Mouse (Mus musculus) mouse embryonic stem cell (cell line): ENCODE results near the gene Ddx50.

Source experiments
- in situ Hi-C, 2 experiments: fragments of 300-500 bp; cut with MboI; formaldehyde crosslinking; loops; 1 replicate in 1 of 2; 3 replicates in 1 of 2; pipeline ENCODE4 v1.14.3; 2019 to 2020; ENCODE audit warnings: low sequenced_read_pairs in 2 of 2, low pct_unique_long_range_greater_than_20kb in 1 of 2, mixed read lengths in 1 of 2; ENCODE audit not compliant: unreplicated experiment in 1 of 2

Ddx50 gene

DNA sequence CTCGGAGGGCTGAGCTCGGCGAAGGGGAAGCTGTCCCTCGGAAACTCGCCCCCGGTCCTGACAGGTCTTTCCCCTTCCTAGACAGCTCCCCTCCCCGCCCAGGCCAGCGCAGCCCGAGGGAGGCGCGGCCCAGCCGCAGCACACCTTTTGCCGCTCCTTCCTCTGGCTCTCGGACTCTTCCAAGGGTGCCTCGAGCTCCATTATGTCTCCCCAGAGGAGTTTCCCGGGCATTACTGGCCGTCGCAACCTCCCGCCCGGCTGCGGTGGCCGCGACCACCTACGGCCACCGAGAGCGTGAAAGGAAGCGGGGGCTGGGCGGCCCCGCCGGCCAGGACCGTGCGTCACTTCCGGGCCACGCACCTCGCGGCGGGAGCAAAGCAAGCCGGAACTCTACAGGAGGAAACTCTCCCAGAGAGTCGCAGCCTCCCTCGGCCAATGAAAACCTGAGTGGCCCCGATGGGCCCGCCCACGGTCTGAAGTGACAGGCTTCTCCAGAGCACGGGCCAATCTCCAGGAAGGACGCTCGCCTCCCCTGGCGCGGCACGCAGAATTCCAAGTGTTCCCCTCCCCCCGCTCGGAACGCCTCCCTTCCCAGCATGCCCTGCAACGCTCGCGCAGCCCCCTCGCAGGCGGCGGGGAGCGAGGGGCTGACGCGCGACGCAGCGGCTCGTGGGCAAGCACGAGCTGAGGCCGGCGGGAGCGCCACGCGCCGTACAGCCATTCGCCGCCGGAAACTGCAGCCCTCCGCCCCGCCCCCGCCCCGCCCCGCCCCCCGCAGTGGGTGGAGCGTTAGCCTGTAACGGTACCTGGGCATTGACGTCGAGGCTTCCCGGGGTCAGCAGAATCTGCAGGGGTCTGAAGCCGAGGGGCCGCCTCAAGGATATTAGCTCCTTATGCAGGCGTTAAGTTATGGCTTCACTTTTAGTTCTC lies at the start of gene Ddx50:
Gene Ddx50, minus strand, starts transcription at position 338 of the 930 bp plus-strand sequence.
- in situ Hi-C loops, result no loop called here

DNA sequence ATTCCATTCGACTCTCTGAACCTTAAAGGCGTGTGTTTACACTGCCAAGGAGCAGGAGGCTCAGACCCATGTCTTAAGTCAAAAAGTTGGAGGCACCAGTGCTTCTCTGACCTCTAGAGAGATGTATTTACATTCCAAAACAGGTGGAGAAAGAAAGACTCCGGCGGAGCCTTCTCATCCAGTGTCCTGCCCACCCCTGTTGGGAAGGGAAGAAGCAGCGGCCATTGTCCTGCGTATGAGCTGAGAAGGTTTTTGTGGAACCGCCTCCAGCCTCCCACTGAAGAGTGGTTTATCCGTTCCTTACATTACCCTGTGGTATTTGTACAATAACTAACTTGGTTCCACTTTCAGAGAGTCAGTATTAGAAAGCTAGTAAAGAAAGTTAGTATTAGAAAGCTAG lies 41.8 kb upstream of the Ddx50 start:
- in situ Hi-C loops, result no loop called here

DNA sequence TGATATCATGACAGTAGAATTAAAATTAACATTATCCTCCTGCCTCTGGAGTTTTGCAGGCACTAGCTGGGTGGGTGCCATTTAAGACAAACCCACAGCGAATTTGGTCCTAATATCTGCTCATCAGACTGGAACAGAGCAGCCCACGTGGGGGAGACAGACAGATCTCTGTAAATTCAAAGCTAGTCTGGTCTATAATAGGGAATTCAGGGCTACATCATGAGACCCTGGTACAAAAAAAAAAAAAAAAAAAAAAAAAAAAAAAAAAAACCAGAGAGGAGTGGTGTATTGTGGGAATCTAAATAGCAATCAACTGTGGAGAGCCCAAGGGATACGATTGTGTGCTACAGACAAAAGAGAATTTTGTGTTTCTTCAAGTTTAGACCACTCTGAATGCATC lies 41.2 kb upstream of the Ddx50 start:
- in situ Hi-C loops, result no loop called here

DNA sequence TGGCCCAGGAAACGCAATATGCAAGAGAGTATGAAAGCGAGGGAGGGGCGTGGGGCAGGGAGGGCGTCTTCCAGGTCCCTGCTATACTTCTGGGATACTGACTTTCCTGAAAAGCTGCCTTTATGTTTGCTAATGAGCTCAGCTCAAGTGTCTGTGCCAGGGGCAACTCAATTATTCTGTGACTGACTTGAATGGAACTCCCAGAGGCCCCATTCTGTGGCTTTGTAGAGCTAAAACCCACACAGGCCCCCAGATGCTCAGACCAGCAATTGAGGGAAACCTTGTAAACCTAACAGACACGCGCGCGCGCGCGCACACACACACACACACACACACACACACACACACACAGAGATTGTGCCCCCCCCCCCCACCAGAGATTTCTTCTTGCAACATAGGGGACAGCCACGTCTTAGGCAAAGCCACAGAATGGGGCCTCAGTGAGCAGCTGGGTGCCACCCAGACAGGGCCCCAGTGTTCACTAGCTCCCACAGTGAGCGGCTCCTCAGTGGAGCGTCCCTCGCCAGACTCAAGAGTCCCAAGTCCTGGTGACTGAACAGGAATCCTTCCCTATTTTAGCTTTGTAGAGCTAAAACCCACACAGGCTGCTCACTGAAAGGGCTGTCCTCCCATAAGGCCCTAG lies 36.1 kb upstream of the Ddx50 start:
- in situ Hi-C loops, result no loop called here

DNA sequence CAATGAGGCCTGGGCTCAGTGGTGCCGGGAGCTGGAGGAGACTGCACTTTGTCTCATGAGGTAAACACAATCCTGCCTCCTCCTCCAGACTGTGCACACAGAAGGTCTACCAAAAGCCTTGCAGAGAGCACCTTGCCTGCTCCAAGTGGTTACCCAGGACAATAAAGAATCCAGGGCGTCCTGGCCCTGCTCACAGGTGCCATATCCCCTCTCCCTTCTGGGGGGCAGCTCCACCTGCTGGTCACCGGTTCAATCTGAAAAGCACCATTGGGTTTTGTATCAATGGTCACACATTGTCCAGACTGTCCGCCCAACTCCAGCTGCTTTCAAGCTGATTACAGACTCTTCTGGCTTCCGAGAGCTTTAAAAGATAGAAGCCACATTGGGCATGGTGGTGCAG lies 32.0 kb upstream of the Ddx50 start:
- in situ Hi-C loops, result no loop called here

DNA sequence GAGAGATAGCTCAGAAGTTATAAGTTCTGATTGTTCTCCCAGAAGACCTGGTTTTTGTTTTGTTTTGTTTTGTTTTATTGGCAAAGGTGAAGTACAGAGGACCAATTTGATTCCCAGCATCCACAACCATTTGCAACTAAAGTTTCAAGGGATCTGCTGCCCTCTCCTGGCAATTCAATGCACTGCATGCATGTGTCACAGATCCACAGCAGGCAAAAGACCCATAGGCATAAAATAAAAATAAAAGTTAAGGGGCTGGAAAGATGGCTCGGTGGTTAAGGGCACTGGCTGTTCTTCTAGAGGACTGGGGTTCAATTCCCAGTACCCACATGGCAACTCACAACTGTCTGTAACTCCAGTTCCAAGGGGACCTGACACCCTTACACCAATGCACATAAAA lies 28.8 kb upstream of the Ddx50 start:
- in situ Hi-C loops, result no loop called here

DNA sequence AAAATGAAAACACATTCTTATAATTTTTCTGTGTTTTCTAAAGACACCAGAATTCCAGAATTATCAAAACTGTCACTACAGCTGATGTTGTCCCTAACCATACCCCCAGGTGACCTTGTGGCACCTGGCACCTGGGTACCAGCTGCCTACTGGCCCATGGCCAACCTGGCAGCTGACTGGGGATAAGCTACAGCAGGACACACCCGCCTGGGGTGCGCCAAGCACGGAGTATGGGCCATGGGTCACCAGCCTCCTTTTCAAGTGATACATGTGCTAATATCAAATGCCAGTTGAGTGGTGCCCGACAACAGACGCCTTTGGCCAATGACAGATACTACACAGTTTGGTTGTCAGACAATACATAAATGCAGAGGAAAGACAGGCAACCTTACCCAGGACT lies 26.3 kb upstream of the Ddx50 start:
- in situ Hi-C loops, result no loop called here

DNA sequence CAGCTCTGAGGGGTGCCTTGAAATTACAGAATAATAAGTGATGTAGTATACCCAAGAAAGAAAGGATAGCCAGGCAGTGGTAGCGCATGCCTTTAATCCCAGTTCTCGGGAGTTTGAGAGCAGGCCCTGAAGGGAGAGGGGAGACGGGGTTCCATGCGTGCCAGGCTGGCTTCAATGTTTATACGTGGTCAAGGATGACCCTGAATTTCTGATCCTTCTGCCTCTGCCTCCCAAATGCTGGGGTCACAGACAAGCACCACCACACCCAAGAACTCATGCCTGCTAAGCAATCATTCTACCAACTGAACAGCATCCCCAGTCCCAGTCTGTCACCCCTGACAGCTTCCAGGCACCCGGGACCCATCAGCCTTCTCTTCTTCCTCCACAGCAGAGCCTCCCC lies 25.2 kb upstream of the Ddx50 start:
- in situ Hi-C loops, result no loop called here

DNA sequence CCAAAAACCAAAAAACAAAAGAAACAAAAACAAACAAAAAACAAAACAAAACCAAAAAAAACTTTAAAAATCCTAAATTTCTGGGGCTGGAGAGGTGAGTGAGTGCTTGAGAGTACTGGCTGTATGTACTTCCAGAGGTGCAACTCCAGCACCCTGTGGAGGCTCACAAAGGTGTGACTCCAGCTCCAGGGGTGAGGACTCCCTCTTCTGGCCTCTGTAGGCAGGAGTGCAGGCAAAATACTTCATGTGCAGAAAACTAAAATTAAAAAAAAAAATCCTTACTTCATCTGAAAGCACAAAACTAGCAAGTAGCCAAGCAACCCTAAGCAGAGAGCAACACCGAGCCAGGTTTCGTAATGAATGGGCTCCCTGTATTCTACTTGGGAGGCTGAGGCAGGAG lies 21.3 kb upstream of the Ddx50 start:
- in situ Hi-C loops, result no loop called here

DNA sequence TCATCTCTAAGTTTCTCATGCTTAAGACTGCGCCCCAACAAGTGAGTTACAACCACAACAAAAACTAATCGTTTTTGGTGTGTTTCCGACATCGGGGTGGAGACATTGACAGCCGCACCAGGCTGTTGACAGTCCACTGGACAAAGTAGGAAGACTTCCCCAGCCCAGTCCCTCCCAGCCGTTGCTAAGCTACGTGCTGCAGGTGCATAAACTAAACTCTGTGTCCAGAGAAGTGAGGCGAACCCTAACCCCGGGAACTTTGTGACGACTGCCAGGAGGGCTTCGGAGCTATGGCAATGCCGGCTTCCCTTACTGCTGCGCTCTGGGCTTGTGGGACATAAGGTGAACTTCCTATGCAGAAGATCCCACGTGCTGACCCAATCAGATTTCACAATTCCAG lies 18.2 kb upstream of the Ddx50 start:
- in situ Hi-C loops, result no loop called here

DNA sequence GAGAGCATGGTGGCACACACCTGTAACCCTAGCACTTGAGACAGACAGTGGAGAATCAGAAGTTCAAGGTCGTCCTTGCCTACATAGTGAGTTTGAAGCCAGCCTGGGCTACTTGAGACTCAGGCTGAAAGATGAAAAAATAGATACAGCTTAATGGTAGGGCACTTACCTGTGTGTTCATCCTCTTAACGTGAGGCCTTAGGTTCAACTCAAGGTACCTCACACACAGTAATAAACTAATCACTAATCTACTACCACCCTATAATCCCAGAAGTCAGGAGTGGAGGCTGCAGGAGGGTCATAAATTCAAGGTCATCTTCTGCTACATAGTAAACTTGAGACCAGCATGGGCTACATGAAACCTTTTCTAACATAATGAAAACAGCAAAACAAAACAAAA lies 17.4 kb upstream of the Ddx50 start:
- in situ Hi-C loops, result no loop called here

DNA sequence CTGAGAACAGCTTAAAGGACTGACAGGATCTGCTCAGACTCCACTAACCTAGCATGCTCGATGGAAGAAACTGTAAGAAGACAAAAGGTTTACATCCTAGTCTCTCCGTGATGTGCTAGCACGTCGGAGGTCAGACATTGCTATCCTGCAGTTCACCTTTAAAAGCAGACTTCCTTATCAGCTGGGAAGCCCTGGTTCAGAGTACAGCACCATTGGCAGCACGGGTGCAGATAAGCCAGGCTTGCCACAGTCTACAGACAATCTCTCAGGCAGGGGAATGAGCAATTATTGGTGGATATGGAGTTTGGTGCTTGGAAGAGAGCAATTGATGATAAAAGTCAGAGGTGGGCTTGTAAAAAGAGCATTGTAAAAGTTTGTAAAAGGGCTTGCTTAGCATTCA lies 17.0 kb upstream of the Ddx50 start:
- in situ Hi-C loops, result no loop called here

DNA sequence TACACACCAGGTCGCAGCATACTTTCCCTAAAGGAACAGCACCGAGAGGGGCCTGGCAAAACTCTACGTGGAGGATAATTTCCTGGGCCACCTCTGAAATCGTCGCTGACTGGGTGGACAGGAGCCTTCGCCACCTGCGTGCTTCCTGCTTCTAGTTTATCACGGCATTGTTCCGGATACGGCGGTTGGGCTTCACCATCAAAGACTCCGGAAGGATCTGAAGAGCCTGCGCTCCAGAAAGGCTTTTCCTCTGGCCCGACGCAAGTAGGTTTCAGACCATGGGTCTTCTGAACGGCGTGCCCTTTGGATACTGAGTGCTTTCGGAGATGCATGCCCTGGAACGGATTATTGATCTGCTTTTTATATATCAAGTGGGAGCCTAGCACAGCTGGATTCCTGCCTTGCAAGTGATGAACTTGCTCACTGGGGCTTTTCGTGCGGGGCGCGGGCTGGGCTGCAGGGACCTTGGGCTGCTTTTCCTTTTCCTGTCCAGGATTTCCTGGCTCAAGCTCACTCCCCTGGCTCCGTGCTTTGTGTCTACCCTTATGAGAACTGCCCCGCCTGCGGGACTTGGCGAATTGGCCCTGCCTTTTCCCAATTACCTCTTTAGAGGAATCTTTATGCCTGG lies 14.1 kb upstream of the Ddx50 start:
- in situ Hi-C loops, result no loop called here

DNA sequence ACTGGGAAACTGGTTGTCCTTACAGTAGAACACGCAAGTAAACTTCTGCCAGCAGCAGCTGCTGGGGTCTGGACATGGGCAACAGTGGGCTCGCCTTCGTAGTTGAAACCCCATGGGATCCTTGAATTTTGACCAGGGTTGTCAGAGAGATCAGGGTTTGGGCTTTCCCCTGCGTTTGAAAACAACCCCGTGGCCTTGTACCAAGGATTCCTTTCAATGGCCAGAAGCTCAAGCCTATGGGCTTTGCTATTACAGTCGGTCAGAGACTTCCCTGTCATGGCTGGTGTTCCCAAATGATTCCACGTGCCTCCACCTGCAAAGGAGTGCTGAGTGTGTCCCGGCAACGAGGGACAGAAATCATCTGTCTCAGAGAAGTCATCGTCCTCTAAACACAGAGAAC lies 13.2 kb upstream of the Ddx50 start:
- in situ Hi-C loops, result no loop called here

DNA sequence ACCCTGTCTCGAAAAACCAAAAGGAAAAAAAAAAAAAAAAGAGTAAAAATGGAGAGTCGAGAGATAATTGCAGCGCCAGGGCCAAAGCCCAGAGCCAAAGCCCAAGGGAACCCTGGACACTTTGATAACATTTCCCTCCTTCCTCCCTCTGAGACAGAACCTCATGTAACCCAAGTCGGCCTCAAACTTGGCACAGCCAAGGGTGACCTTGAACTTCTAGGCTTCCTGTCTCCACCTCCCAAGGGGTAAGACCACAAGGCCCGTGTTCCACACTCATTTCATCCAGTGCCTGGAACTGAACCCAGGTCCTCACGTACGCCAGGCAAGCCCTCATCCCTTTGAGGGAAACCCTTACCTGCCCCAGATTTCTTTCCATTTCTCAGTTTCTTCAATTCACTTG lies 5.7 kb upstream of the Ddx50 start:
- in situ Hi-C loops, result no loop called here

DNA sequence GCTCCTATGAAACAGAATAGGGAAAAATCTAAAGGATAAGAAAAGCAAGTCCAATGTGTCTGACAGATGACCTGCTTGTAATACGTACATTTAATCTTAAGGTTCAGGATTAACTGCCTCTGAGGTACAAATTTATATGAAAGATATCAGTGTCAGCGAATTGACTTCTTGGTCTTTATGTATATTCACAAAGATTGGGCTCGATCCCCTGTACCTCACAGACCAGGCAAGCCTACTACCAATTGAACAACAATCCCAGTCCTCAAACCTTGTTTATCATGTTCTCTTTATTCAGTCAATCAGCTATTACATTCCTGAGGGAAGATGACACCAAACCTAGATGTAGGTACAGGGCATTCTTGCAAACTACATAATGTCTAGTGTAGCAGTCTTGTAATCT lies 943 bp upstream of the Ddx50 start:
- in situ Hi-C loops, result no loop called here

DNA sequence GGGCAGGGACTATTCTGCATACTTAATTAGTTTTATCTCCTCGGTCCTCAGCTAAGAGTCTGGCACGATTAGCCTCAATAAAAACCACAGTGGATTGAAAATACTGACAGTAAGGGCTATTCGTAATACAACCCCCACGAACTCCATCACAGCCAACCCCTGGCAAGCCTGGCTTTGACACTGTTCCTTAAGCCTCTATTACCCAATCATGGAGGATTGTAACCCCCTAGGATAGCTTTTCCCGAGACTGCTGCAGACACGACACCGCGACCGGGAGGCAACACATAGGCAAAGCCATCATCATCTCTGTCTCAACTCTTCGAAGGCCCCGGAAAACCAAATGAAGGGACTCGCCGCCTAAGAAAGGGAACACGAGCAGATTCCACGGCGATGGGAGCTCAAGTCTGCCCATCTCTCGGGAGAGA lies 648 bp downstream of the Ddx50 start:
- in situ Hi-C loops, result no loop called here

DNA sequence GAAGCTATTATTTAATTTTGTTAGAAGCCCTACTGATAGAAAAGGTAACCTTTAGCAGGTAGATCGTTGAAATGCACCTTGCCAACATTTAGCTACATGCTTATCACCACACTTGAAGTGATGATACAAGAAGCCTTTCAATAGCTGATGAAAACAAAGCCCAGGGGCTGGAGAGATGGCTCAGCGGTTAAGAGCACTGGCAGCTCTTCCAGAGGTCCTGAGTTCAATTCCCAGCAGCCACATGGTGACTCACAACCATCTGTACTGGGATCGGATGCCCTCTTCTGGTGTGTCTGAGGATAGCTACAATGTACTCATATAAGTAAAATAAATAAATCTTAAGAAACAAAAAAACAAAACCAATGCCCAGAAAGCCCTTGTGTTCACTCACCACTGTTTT lies 46.9 kb downstream of the Ddx50 start:
- in situ Hi-C loops, result no loop called here

DNA sequence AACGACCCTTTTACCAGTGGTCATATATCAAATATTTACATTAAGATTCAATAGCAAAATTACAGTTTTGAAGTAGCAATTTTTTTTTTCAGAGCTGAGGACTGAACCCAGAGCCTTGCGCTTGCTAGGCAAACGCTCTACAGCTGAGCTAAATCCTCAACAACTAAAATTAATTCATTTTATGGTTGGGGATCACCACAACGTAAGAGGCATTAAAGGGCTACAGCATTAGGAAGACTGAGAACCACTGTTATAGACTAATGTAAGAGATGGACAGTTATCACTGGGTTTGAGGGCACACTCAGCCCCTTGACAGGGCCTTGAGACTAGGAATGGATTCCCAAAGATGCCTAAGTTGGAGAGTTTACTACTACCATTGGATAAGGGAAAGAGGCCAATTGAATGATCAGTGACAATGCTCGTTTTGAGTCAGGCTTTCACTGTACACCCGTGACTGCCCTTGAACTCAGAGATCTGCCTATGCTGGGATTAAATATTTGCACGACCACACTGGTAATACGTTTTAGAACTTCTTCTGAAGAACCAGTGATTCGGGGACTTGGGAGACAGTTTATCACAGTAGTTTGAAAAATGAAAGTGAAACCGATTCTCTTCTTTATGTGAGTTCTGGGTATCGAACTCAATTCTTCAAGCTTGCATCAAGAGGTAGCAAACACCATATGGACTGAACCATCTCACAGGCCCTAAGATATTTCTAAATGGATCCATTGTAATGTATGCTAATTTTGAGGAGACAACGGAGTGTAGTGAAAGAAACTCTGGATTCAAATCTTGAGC lies 47.6 kb downstream of the Ddx50 start:
- in situ Hi-C loops, result no loop called here
